Mouse (Mus musculus) lung, adult 2 months (tissue): ENCODE measurements around the gene Nfat5. TPM values are rescaled to one million over a fixed set of nuclear protein-coding genes. Genes with fewer than 3 reads are reported as not detected.

Source experiments
- DNase-seq: peaks from one replicate; pipeline ENCODE4 v3.0.0; 2022
- H3K4me1 ChIP-seq: fragments of 200-500 bp; 2 replicates; pipeline ENCODE4 v1.6.1; 2011; ENCODE audit warnings: low read length; ENCODE audit not compliant: control insufficient read depth, insufficient read depth
- H3K4me3 ChIP-seq: fragments of 200-500 bp; replicated peaks from 2 replicates; pipeline ENCODE3; 2011; ENCODE audit warnings: low read depth, mild to moderate bottlenecking, control low read depth, low read length; ENCODE audit errors: extremely low read depth
- CTCF ChIP-seq: fragments of 200-500 bp; IDR thresholded peaks from 2 replicates; pipeline ENCODE4 v1.5.1; 2011; ENCODE audit warnings: mild to moderate bottlenecking, low read length, control low read depth; ENCODE audit not compliant: insufficient read depth
- POLR2A ChIP-seq: fragments of 200-500 bp; IDR thresholded peaks from 2 replicates; pipeline ENCODE4 v1.6.1; 2011; ENCODE audit warnings: low read depth, mild to moderate bottlenecking, control low read depth, low read length, borderline replicate concordance; ENCODE audit errors: extremely low read depth
- WGBS: fragments of 180-500 bp; shearing (Covaris S2); methylation state at CpG from one replicate; pipeline ENCODE4 v1.1.7; 2018; 5-methylcytosine and 5-hydroxymethylcytosine counted together
- polyA plus RNA-seq: library from polyadenylated mRNA; depleted of rRNA; stranded (reverse); fragments of >200 nt; gene quantifications from 2 replicates; pipeline ENCODE4 v1.2.3, GENCODE M21; 2012

Gene Nfat5
- polyA plus RNA-seq, 1 experiment, result 31.2 TPM

DNA sequence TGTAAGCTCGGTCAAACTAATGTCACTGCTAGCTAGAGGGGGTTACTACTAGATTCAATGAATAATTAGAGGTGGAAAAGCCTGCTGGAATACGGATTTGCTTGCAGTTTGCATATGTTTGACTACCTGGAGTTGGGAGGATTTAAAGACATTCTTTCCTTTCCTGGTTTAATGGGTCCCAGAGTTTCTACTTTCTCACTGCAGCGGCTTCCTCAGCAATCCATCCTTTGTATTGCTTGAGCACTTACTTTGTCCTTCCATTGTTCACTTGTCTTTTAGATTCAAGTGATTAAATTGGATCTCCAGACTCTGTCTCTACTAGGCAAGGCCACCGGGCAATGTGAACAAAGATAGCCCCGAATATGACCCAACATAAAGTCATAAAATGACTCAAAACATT, 5.7 kb upstream of the Nfat5 start:
- no peak for DNase-seq
- TF ChIP-seq POLR2A (no peak), CTCF (no peak)
- WGBS, result 86% methylated on average over 5 of the region's 5 CpGs

GRCm38 (mm10) chr8:107291171-107291601, 2.1 kb upstream of the Nfat5 start:
- peaks cover 2% of the 10 kb centered on the region; the same call in 1 of the 2 replicates for H3K4me1 ChIP-seq
- no peak for TF ChIP-seq CTCF
- no peak for TF ChIP-seq POLR2A
- H3K4me3 ChIP-seq, result no peak overlapping the region
- DNase-seq, result no peak
- WGBS, result 79% methylated on average over 4 of the region's 4 CpGs

More for the DNA sequence above, 5.7 kb upstream of the Nfat5 start:
- no peak overlapping the region for H3K4me3 ChIP-seq
- no peaks in the 10 kb centered on the region; the same call in 1 of the 2 replicates for H3K4me1 ChIP-seq

DNA sequence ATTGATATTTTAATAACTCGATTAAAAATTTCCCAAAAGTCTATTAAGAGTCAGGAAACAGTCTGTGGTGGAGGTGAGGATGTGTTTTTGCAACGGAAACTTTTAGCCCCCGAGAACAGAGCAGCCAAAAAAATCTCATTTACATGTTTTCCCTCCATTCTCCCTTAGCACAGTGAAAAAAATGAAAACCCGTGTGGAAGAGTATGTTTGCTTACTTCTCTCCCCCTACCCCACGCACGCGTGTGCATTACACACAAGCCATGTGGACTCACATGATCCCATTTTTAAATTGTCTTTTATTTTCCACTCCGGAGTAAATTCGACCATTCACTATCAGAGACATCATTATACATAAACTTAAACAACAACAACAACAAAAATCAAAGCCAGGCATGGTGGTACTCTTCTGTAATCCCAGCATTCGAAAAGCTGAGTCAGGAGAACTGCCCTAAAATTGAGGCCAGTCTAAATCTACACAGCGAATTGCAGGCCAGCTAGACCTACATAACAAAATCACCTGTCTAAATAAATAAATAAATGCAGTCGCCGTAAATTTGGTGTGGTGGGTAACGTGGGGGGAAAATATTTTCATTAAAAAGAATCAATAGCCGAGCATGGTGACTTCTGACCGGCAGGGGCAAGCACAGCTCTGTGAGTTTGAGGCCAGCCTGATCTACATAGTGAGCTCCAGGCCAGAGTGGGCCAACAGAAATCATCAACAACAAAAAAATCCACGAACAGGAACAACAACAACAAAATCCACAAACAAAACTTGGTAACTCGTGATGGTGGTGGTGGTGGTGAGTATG, 947 bp upstream of the Nfat5 start:
- H3K4me3 ChIP-seq, result no peak overlapping the region
- H3K4me1 ChIP-seq, result peaks cover 2% of the 10 kb centered on the region; the same call in 1 of the 2 replicates
- TF ChIP-seq CTCF, result no peak
- TF ChIP-seq POLR2A, result no peak
- 61% methylated on average over 18 of the region's 18 CpGs for WGBS
- no peak for DNase-seq

- no peak for TF ChIP-seq POLR2A
- no peak for TF ChIP-seq CTCF
- 1% methylated on average over 77 of the region's 98 CpGs for WGBS
- peak overlapping the region; percentile 84 for H3K4me3 ChIP-seq
- peak; percentile 69 for DNase-seq
- H3K4me1 ChIP-seq, result peaks cover 2% of the 10 kb centered on the region
Observed at GRCm38 (mm10) chr8:107293641-107294628, 665 bp downstream of the Nfat5 start.

- H3K4me3 ChIP-seq, result no peak overlapping the region
- no peak for TF ChIP-seq CTCF
- TF ChIP-seq POLR2A, result no peak
- DNase-seq, result no peak
- peaks cover 2% of the 10 kb centered on the region for H3K4me1 ChIP-seq
- 74% methylated on average over 1 of the region's 1 CpGs for WGBS
Observed at GRCm38 (mm10) chr8:107295450-107295849, 2.2 kb downstream of the Nfat5 start.

GRCm38 (mm10) chr8:107311876-107312275, 18.6 kb downstream of the Nfat5 start:
- no peaks in the 10 kb centered on the region for H3K4me1 ChIP-seq
- no peak for DNase-seq
- H3K4me3 ChIP-seq, result no peak overlapping the region
- TF ChIP-seq CTCF (no peak), POLR2A (no peak)

GRCm38 (mm10) chr8:107324142-107324541, 30.9 kb downstream of the Nfat5 start:
- Histone ChIP-seq H3K4me1 (no peaks in the 10 kb centered on the region; the same call in 1 of the 2 replicates), H3K4me3 (no peak overlapping the region)
- WGBS, result 0% methylated on average over 1 of the region's 1 CpGs
- peak; percentile 54 for DNase-seq
- TF ChIP-seq CTCF (peak; percentile 89), POLR2A (no peak)

DNA sequence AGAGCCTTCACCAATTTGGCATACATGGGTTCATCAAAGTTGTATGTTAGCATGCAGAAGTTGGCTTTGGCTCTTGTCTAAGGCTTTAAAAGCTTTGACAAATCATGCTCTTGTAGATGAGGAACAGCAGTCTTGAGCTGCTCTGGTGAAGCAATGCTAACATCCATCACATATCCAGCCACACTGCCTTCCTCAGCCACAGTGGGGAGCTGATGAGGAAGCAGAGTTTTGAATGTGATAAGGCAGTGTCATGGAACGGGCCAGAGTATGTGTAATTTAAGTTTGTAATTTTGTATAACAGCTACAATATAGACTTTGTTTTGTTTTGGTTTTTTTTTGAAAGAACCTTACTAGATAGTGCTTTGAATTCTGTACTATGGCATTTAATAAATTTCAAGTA, 36.3 kb downstream of the Nfat5 start:
- TF ChIP-seq POLR2A, result no peak
- TF ChIP-seq CTCF, result peak; percentile 38; the same call in 1 of the 2 replicates
- Histone ChIP-seq H3K4me1 (no peaks in the 10 kb centered on the region), H3K4me3 (no peak overlapping the region)
- no peak for DNase-seq
- 49% methylated on average over 1 of the region's 1 CpGs for WGBS

DNA sequence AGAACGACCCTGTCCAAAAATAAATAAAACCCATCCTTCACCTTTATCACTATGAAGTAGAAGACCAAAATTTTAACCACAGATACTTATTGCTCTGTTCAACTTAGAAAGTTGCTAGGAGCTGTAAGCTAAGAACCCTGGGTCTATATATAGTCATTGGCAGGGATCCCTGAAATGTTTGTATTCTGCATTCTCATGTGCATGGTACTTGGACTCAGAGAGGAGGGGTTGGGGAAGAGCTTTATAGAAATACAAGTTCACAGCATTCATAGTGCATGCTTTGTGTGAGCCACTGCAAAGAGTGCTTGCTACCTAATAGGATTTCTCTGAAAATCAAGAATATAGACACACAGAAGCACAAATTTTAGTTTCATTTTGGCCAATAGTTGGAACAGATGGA, 43.2 kb downstream of the Nfat5 start:
- DNase-seq, result no peak
- H3K4me1 ChIP-seq, result no peaks in the 10 kb centered on the region
- 57% methylated on average over 1 of the region's 1 CpGs for WGBS
- TF ChIP-seq POLR2A (no peak), CTCF (no peak)
- H3K4me3 ChIP-seq, result no peak overlapping the region
